Mouse (Mus musculus) left cerebral cortex, postnatal 4 days (tissue): ENCODE results near the gene C1ql2. TPM values are rescaled to one million over a fixed set of nuclear protein-coding genes. Genes with fewer than 3 reads are reported as not detected.
A peak's percentile ranks its signal among the peaks of the same experiment; 100 is the strongest.

Experiments used
- DNase-seq: peaks from one replicate; pipeline ENCODE4 v3.0.0-alpha.2; 2022
- intact Hi-C: fragments of 180-260 bp; cut with DNase I; formaldehyde crosslinking; loops from one replicate; pipeline ENCODE4 v1.15.1; 2025
- total RNA-seq, 2 experiments: library from RNA; stranded (reverse); gene quantifications; 2 replicates each; pipeline ENCODE4 v1.2.3; 2021

The C1ql2 gene
- total RNA-seq: 1 to 10 TPM in 1 of 2 experiments, under 1 TPM in 1; 0.50 to 1.3 TPM

- intact Hi-C loops: no loop called here
- peak; percentile 20 for DNase-seq
Measured at GRCm38 (mm10) chr1:120340419-120341171, at the start of gene C1ql2. TSS of gene C1ql2 (plus strand) at chr1:120340582.

- no peak for DNase-seq
- intact Hi-C loops: no loop called here
Measured at GRCm38 (mm10) chr1:120291709-120292108, 48.7 kb upstream of the C1ql2 start.

- intact Hi-C loops: no loop called here
- no peak for DNase-seq
Measured at GRCm38 (mm10) chr1:120293803-120294202, 46.6 kb upstream of the C1ql2 start.

- no peak for DNase-seq
- intact Hi-C loops: no loop called here
Measured at GRCm38 (mm10) chr1:120296936-120297335, 43.4 kb upstream of the C1ql2 start.

GRCm38 (mm10) chr1:120305801-120306200 is 34.6 kb upstream of the C1ql2 start:
- intact Hi-C loops: no loop called here
- DNase-seq: no peak

GRCm38 (mm10) chr1:120321270-120322021 is 18.9 kb upstream of the C1ql2 start:
- DNase-seq: peak; percentile 72
- intact Hi-C loops: no loop called here

GRCm38 (mm10) chr1:120323131-120323561 is 17.2 kb upstream of the C1ql2 start:
- peak; percentile 20 for DNase-seq
- intact Hi-C loops: no loop called here

GRCm38 (mm10) chr1:120327714-120328113 is 12.7 kb upstream of the C1ql2 start:
- DNase-seq: peak; percentile 57
- intact Hi-C loops: no loop called here

- no peak for DNase-seq
- intact Hi-C loops: no loop called here
Measured at GRCm38 (mm10) chr1:120328212-120328611, 12.2 kb upstream of the C1ql2 start.

GRCm38 (mm10) chr1:120331841-120332240 is 8.5 kb upstream of the C1ql2 start:
- DNase-seq: no peak
- intact Hi-C loops: no loop called here

- intact Hi-C loops: no loop called here
- no peak for DNase-seq
Measured at GRCm38 (mm10) chr1:120337970-120338369, 2.4 kb upstream of the C1ql2 start.

GRCm38 (mm10) chr1:120341172-120341675 is 842 bp downstream of the C1ql2 start:
- DNase-seq: no peak
- intact Hi-C loops: no loop called here

- no peak for DNase-seq
- intact Hi-C loops: no loop called here
Measured at GRCm38 (mm10) chr1:120341811-120342370, 1.5 kb downstream of the C1ql2 start.

- DNase-seq: peak; percentile 64
- intact Hi-C loops: no loop called here
Measured at GRCm38 (mm10) chr1:120342371-120342821, 2.0 kb downstream of the C1ql2 start.

- intact Hi-C loops: no loop called here
- DNase-seq: no peak
Measured at GRCm38 (mm10) chr1:120345001-120345400, 4.6 kb downstream of the C1ql2 start.

GRCm38 (mm10) chr1:120354387-120354786 is 14.0 kb downstream of the C1ql2 start:
- intact Hi-C loops: no loop called here
- DNase-seq: no peak

- intact Hi-C loops: no loop called here
- DNase-seq: peak; percentile 55
Measured at GRCm38 (mm10) chr1:120357371-120358274, 17.2 kb downstream of the C1ql2 start.

- no peak for DNase-seq
- intact Hi-C loops: no loop called here
Measured at GRCm38 (mm10) chr1:120363638-120364037, 23.3 kb downstream of the C1ql2 start.

GRCm38 (mm10) chr1:120368138-120368537 is 27.8 kb downstream of the C1ql2 start:
- intact Hi-C loops: no loop called here
- no peak for DNase-seq

- DNase-seq: no peak
- intact Hi-C loops: no loop called here
Measured at GRCm38 (mm10) chr1:120374131-120374530, 33.7 kb downstream of the C1ql2 start.
